Mouse (Mus musculus) c-Kit-positive CD71-positive TER-119-negative erythroid progenitor cells, embryonic 14.5 days (primary cell): ENCODE results near the gene Prm3.
"Not testable (repeated sequence)": the region's sequence is repeated elsewhere in the genome, so short reads cannot be mapped to it uniquely, and the experiment has no call there.

Experiments used
- DNase-seq: peaks from one replicate; pipeline ENCODE4 v3.0.0-alpha.2; 2013; ENCODE audit warnings: low read depth

The Prm3 gene

DNA sequence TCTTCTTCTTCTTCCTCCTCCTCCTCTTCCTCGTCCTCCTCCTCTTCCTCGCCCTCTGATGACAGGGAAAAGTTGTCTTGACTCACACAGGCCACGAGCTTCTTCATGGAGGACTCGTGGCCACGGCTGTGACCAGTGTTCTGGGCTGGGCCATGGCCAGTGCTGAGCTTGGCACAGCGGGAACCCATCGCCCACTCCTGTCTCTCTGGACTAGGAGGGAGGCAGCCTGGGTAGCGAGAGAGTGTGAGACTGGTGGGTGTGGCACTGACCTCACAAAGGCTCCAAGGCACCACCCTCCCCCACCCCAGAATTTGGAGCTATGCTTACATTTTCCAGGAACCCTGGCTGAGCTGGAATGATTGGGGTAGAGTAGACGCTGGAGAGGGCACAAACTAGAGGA is at the start of gene Prm3:
Prm3 (minus strand) TSS at position 213 of the 400 bp plus-strand sequence.
- DNase-seq = no peak

- no peak for DNase-seq
Measured at GRCm38 (mm10) chr16:10840018-10840417, 49.3 kb upstream of the Prm3 start.

DNA sequence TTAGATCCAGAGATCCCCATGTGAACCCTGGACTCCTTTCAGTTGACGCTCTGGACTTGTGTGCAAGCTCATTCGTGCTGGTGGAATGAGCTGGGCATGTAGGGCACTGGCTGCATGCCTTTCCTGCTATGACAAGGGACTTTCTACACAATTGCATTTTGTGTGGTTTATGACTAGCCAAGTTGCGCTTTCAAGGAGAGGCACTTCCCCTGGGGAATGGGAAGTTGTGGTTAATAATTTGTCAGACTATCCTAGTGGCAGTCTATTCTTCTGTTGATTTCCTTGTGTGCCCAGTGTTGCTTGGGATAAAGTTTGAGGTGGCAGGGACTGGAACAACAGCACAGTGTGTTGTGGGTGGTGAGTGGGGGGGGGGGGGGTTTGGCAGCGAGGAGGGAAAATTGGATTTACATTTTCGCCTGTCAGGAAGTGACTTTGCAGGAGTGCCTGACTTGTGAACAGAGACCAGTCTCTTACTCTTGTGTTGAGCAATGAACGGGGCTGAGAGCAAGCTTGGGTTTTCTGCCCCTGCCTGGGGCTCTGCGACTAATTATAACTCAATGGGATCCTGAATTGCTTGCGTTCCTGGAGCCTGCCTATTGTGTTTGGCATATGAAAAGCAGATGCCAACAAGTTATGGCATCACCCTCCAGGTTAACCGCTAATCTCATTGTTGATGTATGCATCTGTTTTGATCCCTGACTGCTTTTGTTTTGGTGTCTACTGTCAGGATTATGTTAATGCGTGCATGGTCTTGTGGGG is 48.0 kb upstream of the Prm3 start:
- no peak for DNase-seq

- no peak for DNase-seq
Measured at GRCm38 (mm10) chr16:10837903-10838302, 47.2 kb upstream of the Prm3 start.

DNA sequence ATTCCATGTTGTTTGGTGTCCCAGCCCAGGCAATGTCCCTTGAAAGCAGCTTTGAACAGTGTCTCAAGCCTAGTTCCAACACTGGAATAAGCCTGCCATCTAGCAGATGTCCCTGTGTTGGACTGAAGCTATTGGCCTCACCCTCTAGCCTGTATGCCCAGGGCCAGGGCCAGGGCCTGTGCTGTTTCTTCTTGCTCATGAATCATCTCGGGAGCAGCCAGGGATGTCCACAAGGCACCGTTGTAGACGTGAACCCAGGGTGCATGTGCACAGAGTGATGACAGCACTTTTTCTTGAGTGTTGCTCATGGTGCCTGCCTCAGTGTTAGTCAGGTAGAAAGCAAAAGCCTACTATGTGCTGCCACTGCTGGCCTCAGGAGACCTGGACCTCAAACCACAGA is 46.5 kb upstream of the Prm3 start:
- DNase-seq = no peak

- DNase-seq = no peak
Measured at GRCm38 (mm10) chr16:10836388-10836787, 45.7 kb upstream of the Prm3 start.

- DNase-seq = peak; percentile 72
Measured at GRCm38 (mm10) chr16:10834911-10835587, 44.3 kb upstream of the Prm3 start, which contains the start of gene Rmi2. TSS of gene Rmi2 (plus strand) at chr16:10835059.

DNA sequence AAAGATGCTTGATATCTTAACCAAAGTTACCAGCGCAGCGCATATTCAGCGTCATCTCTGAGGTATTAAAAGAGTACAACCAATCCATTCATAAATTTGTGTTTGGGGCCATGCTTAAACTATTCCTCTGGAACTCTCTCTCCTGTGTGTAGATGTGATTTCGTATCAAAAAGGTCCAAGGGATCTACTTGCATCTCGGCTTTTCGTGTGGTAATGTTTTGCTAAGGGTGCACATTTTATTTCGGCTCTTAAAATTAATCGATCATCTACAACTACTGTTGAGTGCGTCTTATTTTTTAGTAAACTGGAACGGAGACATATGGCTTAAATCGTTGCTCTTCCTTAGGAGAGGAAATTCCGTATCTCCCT is 43.8 kb upstream of the Prm3 start:
- no peak for DNase-seq

DNA sequence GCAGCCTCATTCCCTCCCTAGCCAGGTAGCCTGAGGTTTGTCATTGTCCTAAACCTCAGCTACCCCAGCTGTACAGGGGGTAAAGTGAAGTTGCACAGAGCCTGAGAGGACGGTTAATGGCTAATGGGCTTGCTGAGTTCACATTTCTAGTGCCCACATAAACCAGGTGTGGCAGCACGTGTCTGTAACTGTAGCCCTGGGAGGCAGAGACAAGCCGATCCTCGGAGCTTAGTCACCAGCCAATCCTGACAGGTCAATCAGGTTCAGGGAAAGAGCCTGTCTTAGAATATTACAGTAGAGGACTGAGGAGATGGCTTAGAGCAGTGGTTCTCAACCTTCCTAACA is 37.7 kb upstream of the Prm3 start:
- no peak for DNase-seq

- DNase-seq = no peak
Measured at GRCm38 (mm10) chr16:10827766-10828460, 37.2 kb upstream of the Prm3 start.

DNA sequence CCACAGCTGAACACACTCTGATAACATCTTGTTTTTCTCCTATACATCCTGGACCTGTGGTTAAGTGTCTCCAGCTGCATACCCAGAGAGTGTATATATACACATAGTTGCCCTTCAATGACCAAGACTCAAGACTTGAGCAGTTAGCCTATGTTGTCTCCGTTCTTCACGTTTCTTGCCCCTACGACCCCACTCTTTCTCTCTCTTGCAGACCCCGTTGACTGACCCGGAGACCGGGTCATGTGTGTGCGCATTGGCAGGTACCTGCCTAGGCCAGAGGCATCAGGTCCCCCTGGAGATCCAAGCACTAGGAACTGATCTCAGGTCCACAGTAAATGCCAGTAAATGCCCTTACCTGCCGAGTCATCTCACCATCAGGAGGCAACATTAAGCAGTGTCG is 36.6 kb upstream of the Prm3 start:
- DNase-seq = no peak

- DNase-seq = no peak
Measured at GRCm38 (mm10) chr16:10825840-10826239, 35.1 kb upstream of the Prm3 start.

GRCm38 (mm10) chr16:10824536-10824935 is 33.8 kb upstream of the Prm3 start:
- DNase-seq = no peak

GRCm38 (mm10) chr16:10821387-10821786 is 30.7 kb upstream of the Prm3 start:
- DNase-seq = no peak

- DNase-seq = no peak
Measured at GRCm38 (mm10) chr16:10819966-10820365, 29.3 kb upstream of the Prm3 start.

DNA sequence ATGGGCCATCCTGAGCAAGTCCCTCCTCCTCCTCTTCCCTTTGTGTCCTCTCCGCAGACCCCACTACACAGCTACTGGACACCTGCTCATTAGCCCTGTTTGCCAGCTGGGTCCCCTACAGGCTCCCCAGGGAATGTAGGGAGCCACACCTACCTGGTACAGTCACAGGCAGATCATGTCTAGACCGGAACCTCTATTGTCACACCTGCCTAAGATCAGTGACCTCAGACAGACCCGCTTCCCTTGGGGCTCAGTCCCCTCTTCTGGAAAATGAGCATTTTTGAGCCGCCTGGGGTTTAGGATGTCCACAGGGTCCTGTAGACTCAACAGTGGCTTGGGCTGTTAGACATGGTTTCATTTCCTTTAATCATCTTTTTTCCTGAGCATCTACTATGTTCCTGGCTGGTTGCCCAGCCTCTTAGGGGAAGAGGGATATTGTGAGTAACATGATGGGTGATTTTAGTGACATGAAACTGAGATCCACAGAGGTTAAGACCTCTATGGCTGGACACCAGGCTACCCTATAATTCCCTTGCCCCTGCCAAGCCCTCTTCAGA is 27.9 kb upstream of the Prm3 start:
- DNase-seq = no peak

DNA sequence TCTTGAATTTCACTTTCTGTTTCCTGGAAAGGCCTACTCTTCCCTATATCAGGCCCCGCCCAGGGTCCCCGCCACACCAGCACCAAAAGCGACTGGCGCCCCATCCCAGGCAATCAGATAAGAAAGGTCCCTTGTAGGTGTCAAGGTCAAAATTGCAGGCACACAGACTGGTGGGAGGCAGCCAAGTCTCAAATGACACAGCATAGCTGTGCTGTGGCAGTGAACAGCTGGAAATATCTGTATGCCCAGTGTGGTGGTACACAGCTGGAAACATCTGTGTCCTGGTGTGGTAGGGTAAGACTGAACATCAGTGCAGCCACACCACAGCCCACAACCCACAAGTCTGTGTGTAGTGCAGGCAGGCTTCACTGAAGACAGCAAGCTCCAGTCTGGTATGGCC is 24.1 kb upstream of the Prm3 start:
- no peak for DNase-seq

DNA sequence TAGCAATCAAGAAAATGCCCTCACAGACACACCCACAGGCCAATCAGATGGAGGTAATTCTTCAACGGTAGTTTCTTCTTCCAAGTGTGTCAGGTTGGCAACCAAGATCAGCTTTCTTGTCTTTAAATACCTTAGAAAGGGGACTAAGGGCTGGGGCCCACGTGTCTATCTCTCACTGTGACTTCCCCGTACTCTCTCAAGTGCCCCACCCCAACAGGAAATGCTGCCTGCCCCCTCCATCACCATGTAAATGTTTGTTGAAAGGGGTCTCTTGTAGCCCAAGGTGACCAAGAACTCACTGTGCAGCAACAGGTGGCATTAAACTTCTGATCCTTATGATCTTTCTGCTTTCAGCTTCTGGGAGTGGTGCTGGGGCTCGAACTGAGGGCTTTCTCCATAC is 23.0 kb upstream of the Prm3 start:
- no peak for DNase-seq

DNA sequence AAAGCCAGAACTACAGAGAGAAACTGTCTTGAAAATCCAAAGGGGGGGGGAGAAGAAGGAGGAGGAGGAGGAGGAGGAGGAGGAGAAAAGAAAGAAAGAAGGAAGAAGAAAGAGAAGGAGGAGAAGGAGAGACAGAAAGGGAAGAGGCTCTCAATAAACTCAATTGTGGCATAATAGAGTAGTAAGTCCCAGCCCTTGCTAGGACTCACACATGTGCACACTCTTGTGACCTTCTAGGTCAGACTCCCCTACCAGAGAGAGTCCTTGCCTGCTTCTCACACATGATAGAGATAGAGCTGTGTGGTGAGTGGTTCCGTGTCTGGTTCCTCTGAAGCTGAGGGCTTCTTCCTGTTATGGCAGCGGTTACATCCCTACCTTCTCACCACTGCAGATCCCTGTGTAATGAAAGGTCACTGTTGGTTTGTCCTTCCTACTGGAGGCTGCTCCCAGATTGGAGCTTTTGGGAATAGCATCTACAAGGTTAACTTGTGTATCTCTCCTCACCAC is 22.2 kb upstream of the Prm3 start, which contains the start of gene Gm11172:
Gm11172 (plus strand) TSS at position 51 of the 507 bp plus-strand sequence.
- no peak for DNase-seq

GRCm38 (mm10) chr16:10810376-10810775 is 19.7 kb upstream of the Prm3 start:
- DNase-seq = no peak

GRCm38 (mm10) chr16:10805789-10806527 is 15.2 kb upstream of the Prm3 start, which contains the start of gene Prm1:
TSS of gene Prm1 (minus strand) at chr16:10805839.
- no peak for DNase-seq

DNA sequence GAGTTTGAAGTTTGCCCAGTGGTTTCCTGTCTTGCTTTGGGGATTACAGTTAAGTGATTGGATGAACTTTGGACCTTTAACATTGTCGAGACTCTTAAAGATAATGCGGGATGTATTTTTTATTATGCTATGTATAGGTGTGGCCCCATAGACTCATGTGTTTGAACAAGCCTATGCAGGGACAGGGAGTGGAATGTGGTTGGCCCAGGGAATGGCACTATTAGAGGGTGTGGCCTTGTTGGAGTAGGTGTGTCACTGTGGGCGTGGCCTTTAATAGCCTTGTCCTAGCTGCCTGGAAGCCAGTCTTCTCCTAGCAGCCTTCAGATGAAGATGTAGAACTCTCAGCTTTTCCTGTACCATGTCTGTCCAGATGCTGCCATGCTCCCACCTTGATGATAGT is 11.7 kb upstream of the Prm3 start:
- not testable (repeated sequence) for DNase-seq
